Mouse (Mus musculus) inflammation-experienced regulatory T-cells, adult 6 months (primary cell): ENCODE measurements around the gene Olfr1394. TPM values are rescaled to one million over a fixed set of nuclear protein-coding genes. Genes with fewer than 3 reads are reported as not detected.
A peak's percentile ranks its signal among the peaks of the same experiment; 100 is the strongest.
"Not testable (repeated sequence)": the region's sequence is repeated elsewhere in the genome, so short reads cannot be mapped to it uniquely, and the experiment has no call there.

Experiments used
- ATAC-seq: one replicate; pipeline ENCODE4 v1.8.0; 2017
- polyA plus RNA-seq, 3 experiments: library from polyadenylated mRNA; unstranded; fragments of 100-300 nt; shearing (Covaris generic); gene quantifications; one replicate each; pipeline ENCODE4 v1.2.1; 2017

Olfr1394 gene
- not detected for polyA plus RNA-seq

GRCm38 (mm10) chr11:49154077-49154476, at the start of gene Olfr1394:
Gene Olfr1394 (plus strand): TSS chr11:49154377.
- no peak for ATAC-seq

GRCm38 (mm10) chr11:49105752-49106151, 48.4 kb upstream of the Olfr1394 start:
- no peak for ATAC-seq

DNA sequence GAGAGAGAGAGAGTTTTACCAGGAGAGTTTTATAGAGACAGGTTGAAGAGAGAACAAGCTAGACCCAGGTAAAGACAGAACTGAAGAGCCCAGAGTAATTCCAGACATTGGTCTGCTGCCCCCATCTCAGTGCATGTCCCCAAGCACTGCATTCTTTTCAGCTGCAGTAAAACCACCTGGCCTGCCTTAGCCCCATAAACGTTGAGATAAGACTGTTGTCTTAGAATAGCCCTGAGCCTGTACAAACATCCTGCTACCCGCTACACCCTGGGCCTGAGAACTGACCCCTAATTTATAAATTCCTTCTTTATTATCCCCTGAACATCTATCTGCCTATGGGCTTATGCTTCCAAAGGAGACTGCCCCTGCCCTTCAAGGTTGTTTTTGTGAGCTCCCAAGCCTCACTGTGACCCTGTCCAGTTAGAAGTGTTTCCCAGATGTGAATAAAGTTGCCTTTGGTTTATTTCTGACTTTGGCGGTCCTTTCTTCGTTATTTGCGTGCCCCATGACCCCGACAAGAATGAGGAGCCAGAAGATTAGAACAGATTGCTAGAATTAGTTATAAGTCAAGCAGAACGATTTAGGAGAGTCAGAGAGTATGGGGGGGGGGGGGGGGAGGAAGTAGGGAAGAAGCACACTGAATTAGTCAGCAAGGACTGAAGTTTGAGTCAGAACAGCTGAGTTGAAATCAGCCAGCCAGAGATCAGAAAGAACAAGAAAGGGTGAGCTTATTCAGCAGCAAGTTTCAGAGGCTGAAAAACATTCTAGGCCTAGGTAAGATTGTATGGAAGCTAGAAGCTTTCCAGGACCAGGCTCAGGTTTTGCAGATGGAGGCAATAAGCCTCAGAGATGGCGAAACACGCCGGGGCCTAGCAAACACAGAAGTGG, 46.3 kb upstream of the Olfr1394 start:
- no peak for ATAC-seq

GRCm38 (mm10) chr11:49108833-49109232, 45.3 kb upstream of the Olfr1394 start:
- ATAC-seq, result peak; percentile 50

- ATAC-seq, result no peak
Observed at GRCm38 (mm10) chr11:49111000-49111399, 43.2 kb upstream of the Olfr1394 start.

DNA sequence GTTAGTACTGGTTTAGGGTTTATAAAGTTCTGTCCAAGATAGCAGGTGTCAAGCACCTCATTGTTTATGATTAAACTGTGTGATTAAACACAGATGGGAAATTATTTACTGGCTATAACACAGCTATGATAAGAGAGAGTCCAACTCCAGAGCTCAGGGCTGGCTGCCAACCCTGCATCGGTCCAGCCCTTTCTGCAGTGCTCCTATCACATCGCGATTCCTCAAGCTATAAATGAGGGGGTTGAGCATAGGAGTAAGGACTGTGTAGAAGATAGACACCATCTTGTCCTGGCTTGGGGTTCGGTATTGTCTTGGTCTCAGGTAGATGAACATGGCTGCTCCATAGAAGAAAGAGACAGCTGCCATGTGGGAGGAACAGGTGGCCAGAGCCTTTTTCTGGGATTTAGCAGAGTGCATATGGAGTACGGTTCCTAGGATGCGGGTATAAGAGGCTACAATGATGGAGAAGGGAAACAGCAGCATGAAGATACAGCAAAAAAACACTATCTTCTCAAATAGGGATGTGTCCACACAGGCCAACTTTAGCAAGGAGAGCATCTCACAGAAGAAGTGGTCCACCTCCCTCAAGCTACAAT, 41.5 kb upstream of the Olfr1394 start:
- ATAC-seq, result no peak

DNA sequence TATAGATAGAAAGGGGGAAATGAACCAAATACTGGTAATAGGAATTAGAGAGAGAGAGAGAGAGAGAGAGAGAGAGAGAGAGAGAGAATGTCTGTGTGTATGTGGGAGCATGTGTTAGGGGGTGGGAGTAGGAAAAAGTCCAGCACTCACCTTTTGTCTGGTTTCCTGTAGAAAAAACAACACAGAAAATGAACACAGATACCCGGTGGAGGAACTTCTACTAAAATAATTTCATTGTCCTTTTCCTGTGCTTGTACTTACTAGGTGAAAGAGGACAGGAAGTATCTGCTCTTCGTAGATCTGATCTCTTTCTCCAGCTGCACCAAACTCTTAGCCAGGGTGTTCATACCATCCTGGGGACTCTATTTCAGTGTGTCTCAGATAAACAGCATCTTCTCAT, 40.0 kb upstream of the Olfr1394 start:
- no peak for ATAC-seq

- ATAC-seq, result no peak
Observed at GRCm38 (mm10) chr11:49114774-49115173, 39.4 kb upstream of the Olfr1394 start, which contains the start of gene Olfr1396. Gene Olfr1396 (minus strand): TSS chr11:49114874.

GRCm38 (mm10) chr11:49119635-49120034, 34.5 kb upstream of the Olfr1394 start:
- no peak for ATAC-seq

GRCm38 (mm10) chr11:49124169-49124568, 30.0 kb upstream of the Olfr1394 start:
- no peak for ATAC-seq

GRCm38 (mm10) chr11:49141974-49142373, 12.2 kb upstream of the Olfr1394 start, which contains the start of gene Olfr1395:
Gene Olfr1395 (plus strand): TSS chr11:49142274.
- ATAC-seq, result no peak

DNA sequence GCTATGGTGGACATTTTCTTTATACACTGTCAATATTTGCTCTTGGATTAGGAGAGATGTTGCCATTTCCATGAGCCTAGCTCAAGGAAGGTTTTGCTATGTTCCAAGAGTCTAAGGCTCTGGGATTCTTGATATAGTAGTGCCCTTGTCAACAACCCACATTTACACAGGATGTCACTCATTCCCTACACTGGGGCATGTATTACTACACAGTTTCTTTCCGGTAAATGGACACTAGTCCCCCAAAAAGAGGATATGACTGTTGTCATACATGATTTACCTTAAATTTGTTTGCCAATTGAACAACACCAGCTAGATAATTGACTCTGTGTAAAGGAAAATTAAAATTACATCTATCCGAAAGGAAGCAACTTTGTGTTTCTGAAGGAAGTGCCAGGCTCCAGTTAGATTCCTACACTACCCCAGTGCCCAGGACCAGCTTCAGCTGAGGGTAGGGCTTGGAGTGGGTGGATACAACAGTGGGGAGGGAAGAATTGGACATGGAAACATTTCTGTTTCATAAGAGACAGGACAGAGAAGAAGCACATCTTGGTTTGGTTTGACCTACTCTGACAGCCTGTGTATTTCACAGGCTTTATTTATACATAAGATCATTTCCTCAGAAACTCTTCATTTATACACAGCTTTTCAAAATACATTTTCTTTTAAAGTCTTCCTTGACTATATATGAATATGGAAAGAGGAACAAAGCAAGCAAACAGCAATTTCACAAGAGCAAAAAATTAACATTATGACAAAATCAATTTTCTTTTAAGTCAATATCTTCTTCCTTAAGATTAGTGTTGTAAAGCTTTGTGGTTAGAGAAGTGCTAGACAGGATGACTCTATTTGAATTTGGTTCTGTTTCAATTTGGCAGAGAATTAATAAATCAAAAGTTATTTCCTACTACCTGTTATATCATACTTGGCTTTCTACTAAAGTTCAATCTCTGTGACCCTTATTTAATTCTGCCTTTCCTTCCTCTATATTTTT, 2.9 kb downstream of the Olfr1394 start:
- no peak for ATAC-seq

DNA sequence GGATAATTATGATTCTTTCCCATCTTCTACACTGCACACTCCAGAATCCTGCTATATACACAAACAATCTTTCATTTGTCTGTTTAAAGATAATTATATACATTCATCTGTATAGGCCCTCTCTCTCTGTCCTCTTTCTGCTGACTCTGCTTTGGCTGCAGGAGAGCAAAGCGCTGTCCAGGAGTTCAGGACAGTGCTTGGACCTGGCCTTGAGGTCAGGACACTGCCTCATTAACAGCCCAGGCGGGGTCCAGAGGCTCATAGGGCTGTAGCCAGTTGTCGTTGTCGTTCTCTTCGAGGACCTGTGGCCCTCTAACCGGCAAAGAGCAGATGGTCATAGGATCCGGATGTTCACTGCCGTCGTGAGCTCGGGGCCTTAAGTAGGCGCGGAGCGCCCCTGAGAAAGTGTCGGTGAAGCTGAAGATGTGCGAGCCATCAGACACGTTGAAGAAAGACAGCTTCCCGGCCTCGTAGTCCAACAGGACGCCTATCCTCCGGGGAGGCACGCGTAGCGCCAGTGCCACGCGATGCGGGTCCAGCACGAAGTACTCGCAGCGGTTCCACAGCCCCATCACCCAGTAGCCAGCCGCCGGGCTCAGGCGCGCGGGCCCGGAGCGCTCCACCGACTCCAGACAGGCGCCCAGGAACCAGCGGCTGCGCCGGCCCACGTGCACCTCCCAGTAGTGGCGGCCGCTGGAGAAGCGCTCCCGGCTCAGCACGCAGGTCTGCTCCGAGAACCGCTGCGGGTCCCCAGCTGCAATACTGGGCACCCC, 14.8 kb downstream of the Olfr1394 start:
- ATAC-seq, result no peak

- ATAC-seq, result no peak
Observed at GRCm38 (mm10) chr11:49170576-49170975, 16.4 kb downstream of the Olfr1394 start.

GRCm38 (mm10) chr11:49175345-49175744, 21.2 kb downstream of the Olfr1394 start:
- no peak for ATAC-seq

DNA sequence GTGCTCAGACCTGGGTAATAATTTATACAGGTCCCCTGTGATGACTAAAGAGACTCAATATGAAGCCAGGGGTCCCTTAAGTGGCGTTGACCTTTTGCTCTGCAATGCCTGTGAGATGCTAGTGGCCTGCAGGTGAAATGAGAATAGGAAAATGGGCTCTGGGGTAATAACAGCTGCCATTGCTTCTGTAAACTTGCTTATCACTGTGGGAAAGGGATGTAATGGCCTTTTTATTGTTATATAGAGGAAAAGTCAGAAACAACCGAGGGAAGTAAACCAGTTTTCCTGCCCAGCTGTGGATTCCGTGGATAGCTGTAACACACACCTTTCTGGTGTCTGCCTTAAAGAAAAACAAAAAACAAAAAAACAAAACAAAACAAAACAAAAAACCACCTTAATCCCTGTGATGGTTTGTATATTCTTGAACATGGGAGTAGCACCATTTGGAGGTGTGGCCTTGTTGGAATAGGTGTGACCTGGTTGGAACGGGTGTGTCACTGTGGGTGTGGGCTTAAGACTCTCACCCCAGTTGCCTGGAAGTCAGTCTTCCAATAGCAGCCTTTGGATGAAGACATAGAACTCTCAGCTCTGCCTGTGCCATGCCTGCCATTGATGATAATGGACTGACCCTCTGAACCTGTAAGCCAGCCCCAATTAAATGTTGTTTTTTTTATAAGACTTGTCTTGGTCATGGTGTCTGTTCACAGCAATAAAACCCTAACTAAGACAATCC, 22.0 kb downstream of the Olfr1394 start:
- not testable (repeated sequence) for ATAC-seq

DNA sequence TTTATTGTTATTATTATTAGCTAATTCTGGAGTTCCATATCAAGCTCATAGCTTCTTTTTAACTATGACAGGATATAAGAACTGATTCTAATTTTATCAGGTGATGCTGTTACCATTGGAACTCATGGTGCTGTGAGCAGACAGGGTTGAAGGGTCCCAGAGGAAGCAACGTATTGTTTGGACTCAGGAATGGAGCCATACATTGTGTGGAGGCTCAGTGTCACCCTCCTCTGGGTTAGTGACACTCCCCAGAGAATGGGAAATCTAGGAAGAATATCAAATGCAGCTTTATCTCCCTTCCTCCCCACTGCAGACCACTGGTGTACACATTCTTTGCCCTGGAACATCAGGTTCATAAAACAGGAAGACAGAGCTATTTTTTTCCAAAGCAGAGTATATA, 29.0 kb downstream of the Olfr1394 start:
- no peak for ATAC-seq

DNA sequence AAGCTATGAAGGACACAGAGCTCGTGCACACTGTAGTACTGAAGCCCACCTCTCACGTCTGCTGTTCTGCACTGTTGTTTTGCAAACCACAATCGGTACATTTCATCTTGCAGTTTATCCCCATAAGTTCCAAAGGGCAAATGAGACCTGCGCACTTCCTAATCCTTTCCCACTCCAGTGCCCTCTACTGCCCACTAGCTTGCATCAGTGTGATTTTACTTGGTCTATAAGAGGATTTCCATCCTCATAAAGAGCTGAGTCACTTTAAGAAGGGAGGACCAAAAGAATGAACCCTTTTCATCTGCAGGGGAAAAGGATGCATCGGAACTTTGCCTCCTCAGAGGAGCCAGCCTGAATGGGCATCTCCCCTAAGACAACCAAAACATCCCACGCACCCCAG, 32.3 kb downstream of the Olfr1394 start:
- no peak for ATAC-seq

DNA sequence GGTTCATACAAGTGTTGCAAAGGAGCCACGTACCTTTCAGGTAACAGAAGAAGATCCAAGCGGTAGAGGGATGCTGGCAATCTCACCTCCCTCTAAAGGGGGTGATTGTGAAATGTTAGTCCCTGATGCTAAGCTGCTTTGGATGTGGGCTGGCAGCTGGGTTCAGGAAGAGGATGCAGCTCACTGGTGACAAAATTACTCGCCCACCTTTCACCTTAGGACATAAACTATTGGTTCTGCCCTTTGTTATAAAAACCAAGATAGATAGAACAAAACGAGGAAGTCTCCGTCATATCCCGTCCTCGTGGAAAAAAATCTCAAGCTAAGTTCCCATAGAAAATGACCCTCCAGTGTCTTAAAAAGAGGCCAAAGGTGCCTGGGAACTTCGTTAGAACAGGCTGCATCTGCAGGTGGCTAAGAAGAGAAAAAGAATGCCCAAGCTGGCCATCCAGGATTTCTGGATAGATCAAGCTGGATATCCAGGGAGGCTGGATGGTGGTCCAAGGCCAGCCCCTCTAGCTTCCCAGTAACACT, 32.8 kb downstream of the Olfr1394 start, which contains the start of gene Btnl9:
Gene Btnl9 (minus strand): TSS at position 205 of the 534 bp plus-strand sequence.
- ATAC-seq, result no peak

GRCm38 (mm10) chr11:49187701-49188100, 33.5 kb downstream of the Olfr1394 start:
- no peak for ATAC-seq

GRCm38 (mm10) chr11:49189737-49190136, 35.6 kb downstream of the Olfr1394 start:
- peak; percentile 60 for ATAC-seq
